Mouse (Mus musculus): ENCODE results near the gene Olfr462. TPM values are rescaled to one million over a fixed set of nuclear protein-coding genes. Genes with fewer than 3 reads are reported as not detected.

Gene Olfr462
- total and polyA plus RNA-seq, 3 experiments = 0.17 TPM; not detected in 2

GRCm38 (mm10) chr11:87920301-87920700 is 28.2 kb upstream of the Olfr462 start:
- H3K9ac ChIP-seq (ENCODE audit: insufficient read depth, low read depth) = no peak overlapping the region
- H3K4me1 ChIP-seq (ENCODE audit: control insufficient read depth in 1 of 2, insufficient read depth in 2 of 2) = no peaks in the 10 kb centered on the region
- H3K9me3 ChIP-seq (replicated peaks; ENCODE audit: low read length) = peaks cover 2% of the 10 kb centered on the region
- in situ Hi-C loops (cut with MboI; ENCODE audit: low pct_ligation_motif_present, low pct_unique_long_range_greater_than_20kb, low sequenced_read_pairs) = no loop called here
- H3K27me3 ChIP-seq (replicated peaks) = peaks cover 59% of the 10 kb centered on the region
- dilution Hi-C loops (cut with MboI; ENCODE audit: extremely low pct_ligation_motif_present, extremely low pct_unique_long_range_greater_than_20kb, low sequenced_read_pairs) = no loop called here
- no peak for DNase-seq (ENCODE audit: extremely low read depth)
- TF ChIP-seq MYC (IDR thresholded peaks at IDR 0.05; ENCODE audit: low read depth, low read length) (no peak), ELF1 (IDR thresholded peaks at IDR 0.05; ENCODE audit: low read depth, low read length) (no peak), ZNF384 (IDR thresholded peaks at IDR 0.05; ENCODE audit: low read depth, low read length) (no peak), JUND (conservative IDR thresholded peaks at IDR 0.05; ENCODE audit: low read depth, low read length) (no peak), NRF1 (IDR thresholded peaks at IDR 0.05; ENCODE audit: low read depth, low read length) (no peak), RAD21 (IDR thresholded peaks at IDR 0.05; ENCODE audit: low read depth, low read length) (no peak), ZKSCAN1 (IDR thresholded peaks at IDR 0.05; ENCODE audit: borderline replicate concordance, low read depth, low read length) (no peak), USF2 (conservative IDR thresholded peaks at IDR 0.05; ENCODE audit: low read depth, low read length) (no peak), ETS1 (conservative IDR thresholded peaks at IDR 0.05; ENCODE audit: low read depth, low read length) (no peak), EP300 (IDR thresholded peaks at IDR 0.05; ENCODE audit: low read length) (no peak), CTCF (conservative IDR thresholded peaks at IDR 0.05 in 1 of 2, IDR thresholded peaks at IDR 0.05 in 1 of 2; ENCODE audit: low read depth in 2 of 2, low read length in 2 of 2) (no peak), USF1 (IDR thresholded peaks at IDR 0.05; ENCODE audit: low read depth, low read length) (no peak), RCOR1 (conservative IDR thresholded peaks at IDR 0.05; ENCODE audit: low read depth, low read length) (no peak), ZMIZ1 (IDR thresholded peaks at IDR 0.05; ENCODE audit: low read depth, low read length) (no peak), MAFK (IDR thresholded peaks at IDR 0.05; ENCODE audit: insufficient replicate concordance, low read length) (no peak)
- no peaks in the 10 kb centered on the region for H3K79me2 ChIP-seq (replicated peaks; ENCODE audit: control insufficient read depth, extremely low read depth, insufficient read depth, poor library complexity, severe bottlenecking)
- no peak overlapping the region for H3K4me3 ChIP-seq (replicated peaks in 1 of 3; ENCODE audit: low read depth in 2 of 3, low read length in 2 of 3, poor library complexity in 1 of 3)
- no peak overlapping the region for H3K4me2 ChIP-seq (ENCODE audit: insufficient read depth, low read depth, poor library complexity, severe bottlenecking)
- H3K27ac ChIP-seq (ENCODE audit: insufficient read depth, low read depth) = no peak overlapping the region
- H3K36me3 ChIP-seq (replicated peaks in 1 of 2; ENCODE audit: control insufficient read depth in 1 of 2, insufficient read depth in 1 of 2, low read length in 1 of 2) = no peaks in the 10 kb centered on the region

- H3K4me2 ChIP-seq (ENCODE audit: insufficient read depth, low read depth, poor library complexity, severe bottlenecking) = no peak overlapping the region
- no peak overlapping the region for H3K4me3 ChIP-seq (replicated peaks in 1 of 3; ENCODE audit: low read depth in 2 of 3, low read length in 2 of 3, poor library complexity in 1 of 3)
- H3K9me3 ChIP-seq (replicated peaks; ENCODE audit: low read length) = no peaks in the 10 kb centered on the region
- no peaks in the 10 kb centered on the region for H3K36me3 ChIP-seq (replicated peaks in 1 of 2; ENCODE audit: control insufficient read depth in 1 of 2, insufficient read depth in 1 of 2, low read length in 1 of 2)
- dilution Hi-C loops (cut with MboI; ENCODE audit: extremely low pct_ligation_motif_present, extremely low pct_unique_long_range_greater_than_20kb, low sequenced_read_pairs) (no loop called here), in situ Hi-C loops (cut with MboI; ENCODE audit: low pct_ligation_motif_present, low pct_unique_long_range_greater_than_20kb, low sequenced_read_pairs) (no loop called here)
- H3K79me2 ChIP-seq (replicated peaks; ENCODE audit: control insufficient read depth, extremely low read depth, insufficient read depth, poor library complexity, severe bottlenecking) = no peaks in the 10 kb centered on the region
- TF ChIP-seq TCF12 (IDR thresholded peaks at IDR 0.05; ENCODE audit: low read depth, low read length) (no peak), MAFK (IDR thresholded peaks at IDR 0.05; ENCODE audit: insufficient replicate concordance, low read length) (peak; percentile 86)
- no peak overlapping the region for H3K27ac ChIP-seq (ENCODE audit: insufficient read depth, low read depth)
- no peak overlapping the region for H3K9ac ChIP-seq (ENCODE audit: insufficient read depth, low read depth)
- peaks cover 69% of the 10 kb centered on the region for H3K27me3 ChIP-seq (replicated peaks)
- DNase-seq (ENCODE audit: extremely low read depth) = no peak
- no peaks in the 10 kb centered on the region for H3K4me1 ChIP-seq (ENCODE audit: control insufficient read depth in 1 of 2, insufficient read depth in 2 of 2)
Observed at GRCm38 (mm10) chr11:87916005-87916404, 23.9 kb upstream of the Olfr462 start.
